Mouse (Mus musculus) urinary bladder, adult 2 months (tissue): Measurements from ENCODE around the gene Mboat7. TPM values are rescaled to one million over a fixed set of nuclear protein-coding genes. Genes with fewer than 3 reads are reported as not detected.
"Not testable (repeated sequence)": the region's sequence is repeated elsewhere in the genome, so short reads cannot be mapped to it uniquely, and the experiment has no call there.

ENCODE experiments used
- DNase-seq: peaks from one replicate; pipeline ENCODE4 v3.0.0; 2022; ENCODE audit warnings: low spot score
- polyA plus RNA-seq: library from polyadenylated mRNA; depleted of rRNA; stranded (reverse); fragments of >200 nt; gene quantifications from 2 replicates; pipeline ENCODE4 v1.2.3, GENCODE M21; 2012; rRNA removed

The Mboat7 gene
- polyA plus RNA-seq: 25.6 and 31.9 TPM in 2 replicates

DNA sequence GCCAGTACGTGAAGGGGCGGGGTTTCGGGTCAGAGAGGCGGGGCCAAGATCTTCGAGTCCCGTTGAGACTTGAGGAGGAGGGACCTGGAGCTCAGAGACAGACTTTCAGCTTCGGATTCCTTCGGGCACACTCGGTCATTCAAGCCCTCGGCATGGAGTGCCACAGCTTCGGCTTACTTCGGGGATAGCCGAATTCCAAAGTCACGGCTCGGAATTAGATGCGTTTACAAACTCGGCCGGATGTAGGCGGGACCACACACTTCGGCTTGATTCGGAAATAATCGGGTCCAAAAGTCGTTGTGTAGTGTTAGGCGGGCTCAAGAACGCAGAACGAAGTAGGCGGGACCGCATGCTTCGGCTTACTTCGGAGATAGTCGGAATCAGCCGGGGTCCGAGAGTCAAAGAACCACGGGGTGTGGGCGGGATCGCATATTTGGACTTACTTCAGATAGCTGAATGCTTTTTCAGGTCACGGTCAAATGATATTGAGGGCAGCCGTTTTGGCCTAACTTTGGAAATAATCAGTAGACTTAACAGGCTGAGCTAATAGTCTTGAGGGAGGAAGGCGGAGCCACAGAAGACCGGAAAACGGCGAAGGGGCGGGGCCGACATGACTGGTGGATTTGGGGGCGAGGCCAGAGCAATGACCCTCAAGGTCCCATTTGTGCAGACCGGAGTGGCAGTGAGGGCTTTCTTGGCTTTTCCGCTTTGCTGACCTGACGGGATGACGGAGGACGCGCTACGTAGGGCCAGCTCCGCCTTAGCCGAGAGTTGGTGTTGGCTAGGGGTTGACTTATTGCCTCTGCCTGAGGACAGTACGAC, at the start of gene Mboat7:
Gene Mboat7 (minus strand): TSS at position 537 of the 822 bp plus-strand sequence.
- peak; percentile 85 for DNase-seq

DNA sequence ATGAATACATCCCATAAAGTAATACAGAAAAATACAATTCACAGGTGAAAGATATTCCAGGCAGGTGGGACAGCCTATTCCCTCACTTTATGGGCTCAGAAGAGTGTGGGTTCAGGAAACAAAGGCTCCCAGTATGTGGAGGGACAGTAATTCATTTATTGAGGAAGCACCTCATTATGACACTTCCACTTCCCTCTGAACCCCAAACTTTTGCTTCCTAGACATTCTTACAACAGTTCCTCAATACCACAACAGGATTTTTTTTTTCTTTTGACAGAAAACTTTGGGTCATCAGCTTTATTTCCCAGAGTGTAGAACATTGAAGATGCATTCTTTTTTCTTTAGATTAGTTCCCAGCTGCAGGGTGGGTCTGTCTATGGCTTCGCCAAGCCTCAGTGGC, 39.4 kb upstream of the Mboat7 start:
- DNase-seq: not testable (repeated sequence)

DNA sequence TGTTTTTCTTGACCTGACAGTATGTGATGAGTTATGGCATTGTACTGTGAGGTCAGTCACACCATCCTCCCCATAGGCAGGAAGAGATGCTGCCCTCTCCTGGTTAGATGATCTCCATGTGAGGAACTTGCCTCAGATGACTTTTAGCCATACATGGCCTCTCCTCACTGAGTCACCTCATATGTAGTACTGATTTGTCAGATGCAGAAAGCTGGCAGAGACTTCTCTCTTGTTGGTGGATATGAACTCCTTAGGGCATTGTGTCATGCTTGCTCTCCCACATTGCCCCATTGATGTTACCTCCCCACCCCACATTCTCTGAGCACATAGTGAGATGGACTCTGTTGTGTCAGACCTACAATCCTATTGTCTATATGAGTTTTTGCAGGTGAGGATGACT, 32.1 kb upstream of the Mboat7 start:
- not testable (repeated sequence) for DNase-seq

DNA sequence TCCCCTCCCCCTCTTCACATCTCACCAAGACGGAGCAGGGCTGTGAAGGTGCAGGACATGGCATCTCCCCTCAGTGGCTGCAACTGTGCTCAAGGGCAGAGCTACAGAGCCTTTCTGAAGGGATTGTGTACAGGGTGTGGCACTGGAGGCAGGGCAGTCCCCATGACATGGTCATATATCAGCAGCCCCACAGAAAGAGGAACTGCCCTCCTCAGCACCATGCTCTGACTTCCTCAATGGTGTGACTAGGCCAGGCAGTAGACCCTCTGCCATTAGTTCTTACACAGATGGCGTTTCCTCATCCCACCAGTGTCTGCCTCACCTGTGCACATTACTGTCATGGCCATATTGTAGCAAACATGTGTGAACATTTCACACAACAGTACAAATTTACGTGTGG, 26.9 kb upstream of the Mboat7 start, which contains the start of gene Pirb:
Gene Pirb (minus strand): TSS at position 124 of the 400 bp plus-strand sequence.
- not testable (repeated sequence) for DNase-seq

DNA sequence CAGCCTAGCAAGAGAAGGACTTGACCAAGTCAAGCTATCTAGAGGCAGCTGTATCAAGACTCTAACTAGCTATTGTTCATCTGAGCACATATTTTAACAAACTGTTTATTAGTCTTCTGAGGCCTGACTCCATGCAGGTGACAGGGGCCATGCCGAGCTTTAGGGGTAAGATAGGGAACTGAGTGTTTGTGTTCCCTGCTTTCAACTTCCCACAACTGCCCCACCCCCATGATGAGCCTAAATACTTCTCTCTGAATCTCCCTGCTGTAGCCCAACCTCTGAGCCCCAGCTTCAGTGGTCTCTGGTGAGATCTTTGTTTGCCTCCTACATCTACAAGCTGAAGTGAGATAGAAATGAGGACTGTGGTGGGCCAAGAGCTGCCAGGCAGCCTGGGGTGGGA, 21.9 kb upstream of the Mboat7 start:
- no peak for DNase-seq

DNA sequence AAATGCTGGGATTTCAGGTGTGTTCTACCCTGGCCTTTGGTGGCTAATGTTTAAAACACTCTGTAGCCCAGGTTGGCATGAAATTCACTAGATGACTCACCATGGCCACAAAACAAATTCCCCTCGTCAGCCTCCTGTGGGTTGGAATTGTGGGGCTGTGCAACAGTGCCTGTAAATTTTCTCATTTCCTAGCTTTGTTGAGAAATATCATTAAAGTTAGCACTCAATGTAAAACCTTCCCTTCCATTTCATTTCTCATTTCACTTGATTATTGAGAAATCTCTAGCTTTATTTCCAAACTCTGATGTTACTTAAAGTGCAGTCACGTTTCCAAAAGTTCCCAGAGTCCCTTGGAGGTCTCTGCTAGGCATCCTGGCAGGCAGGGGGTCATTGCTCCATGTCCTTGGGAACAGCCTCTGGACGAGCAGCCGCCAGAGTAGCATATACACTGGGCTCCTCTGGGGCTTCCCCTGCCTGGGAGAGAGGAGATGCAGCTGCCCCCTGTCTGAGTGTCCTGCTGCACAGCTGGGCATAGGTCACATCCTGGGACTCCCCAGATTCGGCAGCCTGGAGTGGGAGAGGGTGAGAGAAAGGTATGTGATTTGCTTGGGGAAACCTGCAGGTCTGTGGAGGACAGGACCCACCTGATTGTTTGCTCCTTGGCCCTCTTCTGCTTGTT, 19.1 kb upstream of the Mboat7 start:
- no peak for DNase-seq

DNA sequence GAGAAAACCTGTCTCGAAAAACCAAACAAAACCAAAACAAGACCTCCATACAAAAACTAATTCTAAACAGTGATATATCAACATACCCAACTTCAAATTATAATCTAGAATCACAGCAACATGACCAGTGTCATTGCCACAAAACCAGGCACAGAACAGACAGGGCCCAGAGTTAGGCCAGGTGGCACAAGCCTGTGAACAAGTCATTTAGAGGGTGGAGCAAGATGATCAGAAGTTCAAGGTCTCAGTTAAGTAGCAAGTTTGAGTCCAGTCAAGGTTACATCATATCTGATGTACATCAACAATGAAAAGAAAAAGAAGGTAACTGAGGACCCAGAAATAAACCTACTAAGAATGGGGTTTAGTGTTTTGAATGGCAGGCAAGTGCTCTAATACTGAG, 15.7 kb upstream of the Mboat7 start:
- DNase-seq: no peak

DNA sequence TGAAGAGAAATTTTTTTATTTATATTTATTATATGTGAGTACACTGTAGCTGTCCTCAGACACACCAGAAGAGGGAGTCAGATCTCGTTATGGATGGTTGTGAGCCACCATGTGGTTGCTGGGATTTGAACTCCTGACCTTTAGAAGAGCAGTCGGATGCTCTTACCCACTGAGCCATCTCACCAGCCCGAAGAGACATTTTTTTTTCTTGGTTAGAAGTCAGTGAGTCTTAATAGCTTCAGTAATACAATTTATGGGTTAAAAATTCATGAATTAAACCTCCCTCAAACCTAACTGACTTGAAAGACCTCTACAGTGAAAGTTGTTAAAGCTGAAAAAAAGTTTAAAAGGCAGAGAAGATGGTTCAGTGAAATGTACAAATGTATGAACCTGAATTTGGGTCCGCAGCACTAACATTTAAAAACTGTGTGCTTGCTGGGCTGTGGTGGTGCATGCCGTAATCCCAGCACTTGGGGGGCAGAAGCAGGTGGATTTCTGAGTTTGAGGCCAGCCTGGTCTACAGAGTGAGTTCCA, 15.2 kb upstream of the Mboat7 start:
- not testable (repeated sequence) for DNase-seq

DNA sequence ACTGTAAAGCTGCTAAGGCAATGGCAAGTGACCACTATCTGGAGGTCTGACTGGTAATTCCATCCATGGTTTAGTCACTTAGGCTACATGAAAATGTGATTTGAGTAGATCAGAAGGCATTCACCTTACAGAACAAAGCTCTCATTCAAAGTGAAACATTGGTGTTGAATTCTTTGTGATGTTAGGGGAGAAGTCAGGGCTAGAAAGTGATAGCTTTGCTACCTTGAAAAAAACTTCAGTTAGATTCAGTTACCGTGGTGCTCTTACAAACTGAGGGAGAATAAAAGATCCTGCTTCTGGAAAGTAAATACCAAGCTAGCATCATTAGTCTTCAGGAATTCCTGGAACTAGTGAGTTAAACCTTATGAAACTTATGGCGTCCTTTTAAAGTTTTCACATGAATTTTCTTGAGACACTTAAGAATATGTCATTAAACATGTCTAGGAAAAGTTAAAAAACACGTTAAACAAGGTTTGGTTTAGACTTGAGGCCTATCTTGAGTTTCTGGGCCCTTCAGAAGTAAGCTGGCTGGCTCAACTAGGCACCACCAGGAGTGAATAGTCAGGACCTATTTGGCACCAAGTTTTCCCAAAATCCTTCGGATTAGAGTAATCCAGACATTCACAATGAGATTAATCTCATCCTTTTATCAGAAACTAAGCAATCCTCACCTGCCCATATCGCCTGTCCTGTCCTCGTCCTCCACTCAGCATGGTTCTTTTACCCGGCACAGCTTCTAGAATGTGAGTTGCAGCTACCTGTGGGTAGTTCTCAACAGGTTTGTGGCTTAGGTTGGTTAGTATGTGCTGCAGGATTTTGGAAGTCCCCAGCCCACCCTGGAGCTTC, 14.5 kb upstream of the Mboat7 start:
- no peak for DNase-seq

DNA sequence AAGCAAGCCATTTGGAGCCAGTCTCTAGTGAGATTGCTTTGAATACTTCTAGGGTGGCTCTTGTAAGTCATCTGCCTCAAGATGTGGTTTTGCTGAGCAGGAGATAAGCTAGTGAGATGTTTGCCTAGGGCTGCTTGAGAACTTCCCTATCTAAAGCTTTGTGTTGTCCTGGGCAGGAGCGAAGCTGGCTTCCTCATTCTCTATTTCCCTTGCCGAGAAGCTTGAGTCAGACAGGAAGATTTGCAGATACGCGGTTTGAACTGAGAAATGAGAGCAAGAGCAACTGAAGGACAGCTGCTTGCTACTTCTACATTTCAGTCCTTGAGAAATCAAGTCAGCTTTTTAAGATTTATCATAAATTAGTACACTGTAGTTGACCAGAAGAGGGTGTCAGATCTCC, 13.7 kb upstream of the Mboat7 start:
- no peak for DNase-seq

DNA sequence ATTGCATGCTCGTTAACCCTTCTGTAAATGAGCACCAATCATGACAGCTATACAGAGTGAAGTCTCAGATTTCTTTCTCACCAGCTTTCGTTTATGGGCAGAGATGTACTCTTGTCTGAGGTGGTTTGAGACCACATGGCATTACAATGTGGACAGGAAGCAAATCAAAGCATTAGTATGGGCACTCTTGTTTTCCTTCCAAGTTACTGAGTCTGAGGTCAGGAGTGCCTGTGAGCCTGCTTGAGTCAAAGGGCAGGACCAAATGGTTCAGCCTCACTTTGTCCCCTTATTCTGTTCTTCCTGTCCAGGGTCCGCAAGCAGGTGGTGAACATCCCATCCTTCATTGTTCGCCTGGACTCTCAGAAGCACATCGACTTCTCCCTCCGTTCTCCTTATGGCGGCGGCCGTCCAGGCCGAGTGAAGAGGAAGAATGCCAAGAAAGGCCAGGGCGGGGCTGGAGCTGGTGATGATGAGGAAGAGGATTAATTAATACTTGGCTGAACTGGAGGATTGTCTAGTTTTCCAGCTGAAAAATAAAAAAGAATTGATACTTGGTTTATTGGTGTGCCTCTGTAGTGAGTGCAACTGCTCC, 13.1 kb upstream of the Mboat7 start:
- DNase-seq: no peak

DNA sequence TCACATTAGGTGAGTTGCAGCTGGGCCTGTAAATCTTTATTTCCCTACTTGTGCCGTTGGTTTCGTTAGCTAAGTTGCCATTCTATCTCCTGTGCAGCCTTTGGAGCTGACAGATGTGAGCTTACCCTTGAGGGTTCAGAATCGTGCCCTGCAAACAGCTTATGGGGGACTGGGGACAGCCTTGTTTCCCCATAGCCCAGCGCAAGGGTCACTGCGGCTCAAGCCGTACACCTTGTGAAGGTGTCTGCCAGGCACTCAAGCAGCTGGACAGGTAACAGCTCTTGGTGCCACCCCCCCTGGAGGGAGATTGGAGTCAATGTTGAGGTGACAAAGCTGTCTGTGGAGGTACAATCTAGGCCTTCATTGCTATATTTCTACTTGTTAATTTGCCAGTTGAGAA, 12.6 kb upstream of the Mboat7 start:
- no peak for DNase-seq

DNA sequence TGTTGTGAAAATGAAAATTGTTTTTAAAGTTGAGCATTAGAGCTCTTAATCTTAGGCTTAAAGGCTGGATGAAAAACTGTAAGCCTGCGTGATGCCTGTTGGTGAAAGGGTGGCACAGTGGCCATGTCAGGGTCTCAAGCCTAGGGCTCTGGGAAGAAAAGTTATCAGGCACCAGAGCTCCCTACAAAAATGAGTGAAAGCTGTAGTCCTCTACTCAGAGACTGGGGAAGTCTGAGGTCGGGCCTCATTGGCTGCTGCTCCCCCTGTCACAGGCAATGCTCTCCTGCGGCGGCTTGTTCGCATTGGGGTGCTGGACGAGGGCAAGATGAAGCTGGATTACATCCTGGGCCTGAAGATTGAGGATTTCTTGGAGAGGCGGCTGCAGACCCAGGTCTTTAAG, 12.1 kb upstream of the Mboat7 start:
- not testable (repeated sequence) for DNase-seq

DNA sequence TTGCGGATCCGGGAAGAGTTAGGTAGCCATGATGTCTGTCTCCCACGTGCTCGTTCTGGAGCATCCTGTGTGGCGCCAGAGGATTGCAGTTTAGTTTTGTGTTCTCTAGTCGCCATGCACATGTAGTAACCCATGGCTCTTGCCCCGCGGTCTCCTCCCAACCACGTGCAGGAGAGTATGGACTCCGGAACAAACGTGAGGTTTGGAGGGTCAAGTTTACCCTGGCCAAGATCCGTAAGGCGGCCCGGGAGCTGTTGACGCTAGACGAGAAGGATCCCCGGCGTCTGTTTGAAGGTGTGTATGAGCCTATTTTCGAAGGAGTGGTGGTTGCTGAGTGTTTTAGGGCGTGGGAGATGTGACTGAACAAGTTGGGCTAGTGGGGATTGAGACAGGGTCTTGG, 11.2 kb upstream of the Mboat7 start:
- no peak for DNase-seq

DNA sequence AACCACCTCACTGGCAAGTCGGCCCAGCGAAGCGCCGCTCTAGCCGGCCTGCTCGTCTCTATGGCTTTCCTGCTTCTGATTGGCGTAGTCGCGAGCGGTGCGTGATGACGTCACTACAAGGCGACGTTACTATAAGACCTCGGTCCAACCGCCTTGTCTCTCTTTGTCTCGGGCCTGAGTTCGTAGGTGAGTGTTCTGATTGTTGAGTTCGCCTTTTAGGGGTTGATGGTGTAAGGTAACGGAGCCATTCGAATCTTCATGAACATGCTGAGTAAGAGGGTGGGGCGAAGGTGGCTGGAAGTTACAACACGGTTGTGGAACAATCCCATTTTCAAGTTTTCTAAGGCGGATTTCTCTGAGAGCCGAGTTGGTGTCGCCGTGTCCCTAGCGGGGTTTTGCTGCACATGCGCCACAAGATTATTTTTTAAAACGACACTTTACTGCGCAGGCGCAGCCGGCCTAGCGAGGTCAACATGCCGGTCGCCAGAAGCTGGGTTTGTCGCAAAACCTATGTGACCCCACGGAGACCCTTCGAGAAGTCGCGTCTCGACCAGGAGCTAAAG, 10.6 kb upstream of the Mboat7 start, which contains the start of gene Rps9:
Gene Rps9 (plus strand): TSS at position 115 of the 563 bp plus-strand sequence.
- DNase-seq: peak; percentile 86

DNA sequence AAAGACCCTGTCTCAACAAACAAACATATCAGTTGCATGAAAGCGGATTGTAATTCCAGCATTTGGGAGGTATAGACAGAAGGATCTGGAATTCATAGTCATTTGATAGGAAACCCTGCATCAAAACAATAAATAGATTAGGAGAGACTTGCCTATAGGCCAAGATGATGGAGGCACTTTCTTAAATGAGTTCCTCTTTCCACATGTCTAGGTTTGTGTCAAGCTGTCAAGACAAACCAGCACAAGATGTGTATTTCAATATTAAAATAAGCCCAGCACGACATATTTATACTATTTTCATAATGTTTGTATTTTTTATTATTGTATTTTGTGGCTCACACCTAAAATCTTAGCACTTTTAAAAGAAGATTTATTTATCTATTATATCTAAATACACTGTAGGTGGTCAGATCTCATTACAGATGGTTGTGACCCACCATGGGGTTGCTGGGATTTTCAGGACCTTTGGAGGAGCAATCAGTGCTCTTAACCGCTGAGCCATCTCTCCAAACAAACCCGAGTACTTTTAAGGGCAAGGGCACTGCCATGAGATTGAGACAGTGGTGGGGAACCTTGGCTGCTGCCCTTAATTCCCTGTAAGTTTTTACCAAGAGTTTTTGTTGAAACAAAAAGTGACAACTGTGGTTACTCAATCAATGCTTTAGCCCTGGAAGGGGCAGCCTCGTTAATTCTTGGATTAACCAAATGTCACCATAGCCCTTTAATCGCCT, 10.0 kb upstream of the Mboat7 start:
- DNase-seq: no peak

DNA sequence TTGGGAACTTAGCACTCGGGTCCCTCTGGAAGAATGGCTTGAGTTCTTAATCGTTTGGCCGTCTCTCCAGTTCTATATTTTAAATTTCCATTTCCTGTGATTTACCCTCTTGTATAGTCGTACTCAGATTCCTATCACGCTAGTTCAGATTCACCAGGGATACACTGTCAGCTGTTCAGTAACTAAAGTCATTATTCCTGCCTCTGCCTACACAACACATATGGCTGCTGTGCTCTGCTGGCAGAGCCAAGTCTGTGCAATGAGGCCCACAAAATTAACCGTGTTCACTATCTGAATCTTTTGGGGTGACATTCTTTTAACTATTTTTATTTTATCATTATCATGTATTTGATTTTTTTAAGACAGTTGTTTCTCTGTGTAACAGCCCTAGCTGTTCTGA, 5.1 kb upstream of the Mboat7 start:
- DNase-seq: no peak

DNA sequence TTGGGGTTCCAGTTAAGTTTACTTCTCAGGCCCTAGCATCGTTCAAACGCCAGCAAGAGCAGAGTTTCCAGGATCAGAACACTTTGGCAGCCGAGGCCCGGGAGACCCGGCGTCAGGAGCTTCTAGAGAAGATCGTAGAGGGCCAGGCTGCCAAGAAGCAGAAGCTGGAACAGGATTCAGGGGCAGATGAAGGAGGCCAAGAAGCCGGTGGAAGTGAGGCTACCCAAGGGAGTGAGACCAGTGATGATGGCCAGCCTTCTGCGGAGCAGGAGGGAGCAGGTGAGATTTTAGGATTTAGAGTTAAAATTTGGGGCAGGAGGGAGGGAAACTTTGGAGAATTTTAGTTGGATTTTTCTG, 1.6 kb upstream of the Mboat7 start:
- DNase-seq: not testable (repeated sequence)

DNA sequence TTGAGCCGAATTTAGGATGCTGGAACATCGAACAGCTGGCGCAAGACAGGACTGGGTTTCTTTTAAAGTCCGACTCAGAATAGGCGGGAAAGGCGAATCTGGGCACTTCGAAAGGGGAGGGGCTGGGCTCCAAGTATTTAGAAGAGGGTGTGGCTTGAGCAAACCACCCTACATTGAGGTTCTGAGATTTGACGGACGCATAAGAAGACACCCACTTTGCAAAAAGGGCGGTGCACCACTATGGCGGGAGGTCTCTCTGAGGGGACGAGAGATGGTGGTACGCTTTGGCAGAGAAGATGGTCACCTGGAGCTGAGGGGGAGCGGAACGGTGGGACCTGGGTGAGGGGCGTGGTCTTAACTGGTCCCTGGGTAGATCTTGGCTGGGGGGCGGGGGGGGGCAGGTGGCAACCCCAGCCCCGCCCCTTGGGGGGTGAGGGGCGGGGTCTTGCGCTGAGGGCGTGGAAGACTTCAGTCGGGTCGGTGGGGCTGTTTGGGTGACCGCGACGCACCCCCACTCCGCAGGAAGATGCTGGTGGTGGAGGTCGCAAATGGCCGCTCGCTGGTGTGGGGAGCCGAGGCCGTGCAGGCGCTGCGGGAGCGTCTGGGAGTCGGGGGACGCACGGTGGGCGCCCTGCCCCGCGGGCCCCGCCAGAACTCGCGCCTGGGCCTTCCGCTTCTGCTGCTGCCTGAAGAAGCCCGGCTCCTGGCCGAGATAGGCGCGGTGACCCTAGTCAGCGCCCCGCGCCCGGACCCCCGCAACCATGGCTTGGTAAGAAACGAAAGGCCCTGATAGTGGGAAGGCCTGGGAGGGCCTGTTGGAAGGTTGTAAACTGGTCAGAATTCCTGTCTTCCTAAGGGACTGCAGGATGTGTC, 989 bp upstream of the Mboat7 start:
- DNase-seq: peak; percentile 52

DNA sequence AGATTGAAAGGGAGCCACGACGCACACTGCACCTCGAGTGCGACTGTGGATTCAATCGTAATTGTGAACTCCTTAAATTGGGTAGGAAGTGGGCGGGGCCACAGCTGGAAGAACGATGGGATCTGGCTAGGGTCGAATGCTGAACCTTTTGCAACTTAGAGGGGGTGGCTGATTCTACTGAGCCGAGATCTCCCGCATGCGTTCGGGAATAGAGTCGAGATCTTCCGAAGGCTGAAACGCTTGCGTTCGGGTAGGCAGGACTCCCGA, 419 bp upstream of the Mboat7 start:
- peak; percentile 74 for DNase-seq
